Mouse (Mus musculus): ENCODE measurements around the gene Gjb2.

Gjb2 gene

GRCm38 (mm10) chr14:57104106-57105023 is at the start of gene Gjb2:
Gene Gjb2 (minus strand): TSS chr14:57104702.
- Histone ChIP-seq H3K4me3 (replicated peaks; ENCODE audit: low read length) (peak within 1 kb of the TSS; percentile 79), H3K4me1 (replicated peaks; ENCODE audit: low read depth, low read length) (peaks cover 15% of the 10 kb centered on the region), H3K9me3 (ENCODE audit: low read length) (no peaks in the 10 kb centered on the region), H3K36me3 (ENCODE audit: insufficient read depth, low read length) (no peaks in the 10 kb centered on the region), H3K27me3 (ENCODE audit: insufficient read depth, low read length) (peaks cover 83% of the 10 kb centered on the region)
- no peak for TF ChIP-seq CTCF (conservative IDR thresholded peaks at IDR 0.05; ENCODE audit: low read length)
- no peak for TF ChIP-seq POU5F1 (IDR thresholded peaks at IDR 0.05; ENCODE audit: borderline replicate concordance, low read length)
- no peak for TF ChIP-seq NANOG (IDR thresholded peaks at IDR 0.05; ENCODE audit: borderline replicate concordance, low read length)

- Histone ChIP-seq H3K4me3 (replicated peaks; ENCODE audit: low read length) (no peak overlapping the region), H3K27me3 (ENCODE audit: insufficient read depth, low read length) (0 out of 2 replicates have a peak, but pooled peaks cover 3% of the 10 kb centered on the region), H3K4me1 (replicated peaks; ENCODE audit: low read depth, low read length) (no peaks in the 10 kb centered on the region), H3K36me3 (ENCODE audit: insufficient read depth, low read length) (no peaks in the 10 kb centered on the region), H3K9me3 (ENCODE audit: low read length) (no peaks in the 10 kb centered on the region)
- TF ChIP-seq CTCF (conservative IDR thresholded peaks at IDR 0.05; ENCODE audit: low read length) (no peak), POU5F1 (IDR thresholded peaks at IDR 0.05; ENCODE audit: borderline replicate concordance, low read length) (no peak), NANOG (IDR thresholded peaks at IDR 0.05; ENCODE audit: borderline replicate concordance, low read length) (no peak)
These were observed 41.2 kb upstream of the Gjb2 start for GRCm38 (mm10) chr14:57145741-57146140.

- Histone ChIP-seq H3K4me1 (replicated peaks; ENCODE audit: low read depth, low read length) (peaks cover 16% of the 10 kb centered on the region), H3K27me3 (ENCODE audit: insufficient read depth, low read length) (peaks cover 67% of the 10 kb centered on the region), H3K9me3 (ENCODE audit: low read length) (no peaks in the 10 kb centered on the region), H3K4me3 (replicated peaks; ENCODE audit: low read length) (no peak overlapping the region), H3K36me3 (ENCODE audit: insufficient read depth, low read length) (no peaks in the 10 kb centered on the region)
- TF ChIP-seq NANOG (IDR thresholded peaks at IDR 0.05; ENCODE audit: borderline replicate concordance, low read length), result no peak
- no peak for TF ChIP-seq CTCF (conservative IDR thresholded peaks at IDR 0.05; ENCODE audit: low read length)
- TF ChIP-seq POU5F1 (IDR thresholded peaks at IDR 0.05; ENCODE audit: borderline replicate concordance, low read length), result no peak
These were observed 30.8 kb upstream of the Gjb2 start for GRCm38 (mm10) chr14:57135265-57135664.

- Histone ChIP-seq H3K27me3 (ENCODE audit: insufficient read depth, low read length) (peaks cover 68% of the 10 kb centered on the region), H3K9me3 (ENCODE audit: low read length) (no peaks in the 10 kb centered on the region), H3K36me3 (ENCODE audit: insufficient read depth, low read length) (no peaks in the 10 kb centered on the region), H3K4me3 (replicated peaks; ENCODE audit: low read length) (peak within 1 kb of the TSS; percentile 74), H3K4me1 (replicated peaks; ENCODE audit: low read depth, low read length) (peaks cover 16% of the 10 kb centered on the region)
- TF ChIP-seq NANOG (IDR thresholded peaks at IDR 0.05; ENCODE audit: borderline replicate concordance, low read length) (no peak), CTCF (conservative IDR thresholded peaks at IDR 0.05; ENCODE audit: low read length) (no peak), POU5F1 (IDR thresholded peaks at IDR 0.05; ENCODE audit: borderline replicate concordance, low read length) (no peak)
These were observed 28.7 kb upstream of the Gjb2 start, which contains the start of gene Gjb6 for GRCm38 (mm10) chr14:57133161-57133661. Gene Gjb6 (minus strand): TSS chr14:57133611.

- Histone ChIP-seq H3K4me1 (replicated peaks; ENCODE audit: low read depth, low read length) (no peaks in the 10 kb centered on the region; the same call in 1 of the 2 replicates), H3K9me3 (ENCODE audit: low read length) (no peaks in the 10 kb centered on the region), H3K27me3 (ENCODE audit: insufficient read depth, low read length) (peaks cover 24% of the 10 kb centered on the region), H3K36me3 (ENCODE audit: insufficient read depth, low read length) (no peaks in the 10 kb centered on the region), H3K4me3 (replicated peaks; ENCODE audit: low read length) (no peak overlapping the region)
- TF ChIP-seq NANOG (IDR thresholded peaks at IDR 0.05; ENCODE audit: borderline replicate concordance, low read length), result no peak
These were observed 22.9 kb upstream of the Gjb2 start for GRCm38 (mm10) chr14:57127383-57127782.

GRCm38 (mm10) chr14:57122295-57122694 is 17.8 kb upstream of the Gjb2 start:
- H3K9me3 ChIP-seq (ENCODE audit: low read length), result no peaks in the 10 kb centered on the region
- H3K4me3 ChIP-seq (replicated peaks; ENCODE audit: low read length), result no peak overlapping the region
- H3K36me3 ChIP-seq (ENCODE audit: insufficient read depth, low read length), result no peaks in the 10 kb centered on the region
- no peaks in the 10 kb centered on the region for H3K4me1 ChIP-seq (replicated peaks; ENCODE audit: low read depth, low read length)
- TF ChIP-seq POU5F1 (IDR thresholded peaks at IDR 0.05; ENCODE audit: borderline replicate concordance, low read length) (no peak), NANOG (IDR thresholded peaks at IDR 0.05; ENCODE audit: borderline replicate concordance, low read length) (no peak), CTCF (conservative IDR thresholded peaks at IDR 0.05; ENCODE audit: low read length) (no peak)
- H3K27me3 ChIP-seq (ENCODE audit: insufficient read depth, low read length), result peaks cover 8% of the 10 kb centered on the region; the same call in 1 of the 2 replicates

GRCm38 (mm10) chr14:57115823-57116544 is 11.5 kb upstream of the Gjb2 start, which contains the start of gene Gm4491:
Gene Gm4491 (minus strand): TSS chr14:57115883.
- Histone ChIP-seq H3K4me3 (replicated peaks; ENCODE audit: low read length) (no peak within 1 kb of the TSS), H3K36me3 (ENCODE audit: insufficient read depth, low read length) (no peaks in the 10 kb centered on the region), H3K4me1 (replicated peaks; ENCODE audit: low read depth, low read length) (peaks cover 7% of the 10 kb centered on the region; the same call in 1 of the 2 replicates), H3K27me3 (ENCODE audit: insufficient read depth, low read length) (peaks cover 15% of the 10 kb centered on the region), H3K9me3 (ENCODE audit: low read length) (no peaks in the 10 kb centered on the region)
- TF ChIP-seq NANOG (IDR thresholded peaks at IDR 0.05; ENCODE audit: borderline replicate concordance, low read length) (no peak), CTCF (conservative IDR thresholded peaks at IDR 0.05; ENCODE audit: low read length) (no peak), POU5F1 (IDR thresholded peaks at IDR 0.05; ENCODE audit: borderline replicate concordance, low read length) (no peak)

- Histone ChIP-seq H3K9me3 (ENCODE audit: low read length) (no peaks in the 10 kb centered on the region), H3K36me3 (ENCODE audit: insufficient read depth, low read length) (no peaks in the 10 kb centered on the region), H3K4me3 (replicated peaks; ENCODE audit: low read length) (no peak overlapping the region), H3K27me3 (ENCODE audit: insufficient read depth, low read length) (peaks cover 63% of the 10 kb centered on the region), H3K4me1 (replicated peaks; ENCODE audit: low read depth, low read length) (peaks cover 8% of the 10 kb centered on the region)
- peak; percentile 95 for TF ChIP-seq CTCF (conservative IDR thresholded peaks at IDR 0.05; ENCODE audit: low read length)
- TF ChIP-seq POU5F1 (IDR thresholded peaks at IDR 0.05; ENCODE audit: borderline replicate concordance, low read length), result no peak
- no peak for TF ChIP-seq NANOG (IDR thresholded peaks at IDR 0.05; ENCODE audit: borderline replicate concordance, low read length)
These were observed 4.7 kb upstream of the Gjb2 start for GRCm38 (mm10) chr14:57109194-57109593.

Measured in E14TG2a.4 (cell line).